Mouse (Mus musculus) stomach, postnatal 0 days (tissue): ENCODE measurements around the gene Ltbr.

ENCODE experiments used
- CTCF ChIP-seq: IDR thresholded peaks from 2 replicates; pipeline ENCODE4 v1.5.1; 2016; ENCODE audit warnings: antibody characterized with exemption, low read depth, mild to moderate bottlenecking, moderate library complexity
- EP300 ChIP-seq: optimal IDR thresholded peaks from 2 replicates; pipeline ENCODE3; 2016; ENCODE audit warnings: antibody characterized with exemption

- TF ChIP-seq CTCF = no peak
- no peak for TF ChIP-seq EP300
Measured at GRCm38 (mm10) chr6:125322794-125323193, 9.1 kb upstream of the Ltbr start.
